Mouse (Mus musculus) gonadal fat pad, adult 2 months (tissue): Measurements from ENCODE around the gene Prpf4b. TPM values are rescaled to one million over a fixed set of nuclear protein-coding genes. Genes with fewer than 3 reads are reported as not detected.
"Not testable (repeated sequence)": the region's sequence is repeated elsewhere in the genome, so short reads cannot be mapped to it uniquely, and the experiment has no call there.

ENCODE experiments used
- DNase-seq: peaks from one replicate; pipeline ENCODE4 v3.0.0-alpha.2; 2012; ENCODE audit warnings: low read depth
- polyA plus RNA-seq: library from polyadenylated mRNA; depleted of rRNA; stranded (reverse); fragments of >200 nt; gene quantifications from 2 replicates; pipeline ENCODE4 v1.2.3, GENCODE M21; 2012; rRNA removed

The Prpf4b gene
- polyA plus RNA-seq = 12.9 and 16.8 TPM in 2 replicates

- DNase-seq = peak; percentile 56
Observed at GRCm38 (mm10) chr13:34875166-34875710, at the start of gene Prpf4b. Gene Prpf4b, plus strand, starts transcription at chr13:34875302.

GRCm38 (mm10) chr13:34826760-34827690 is 48.1 kb upstream of the Prpf4b start:
- no peak for DNase-seq

GRCm38 (mm10) chr13:34827988-34828882 is 46.9 kb upstream of the Prpf4b start:
- DNase-seq = no peak

DNA sequence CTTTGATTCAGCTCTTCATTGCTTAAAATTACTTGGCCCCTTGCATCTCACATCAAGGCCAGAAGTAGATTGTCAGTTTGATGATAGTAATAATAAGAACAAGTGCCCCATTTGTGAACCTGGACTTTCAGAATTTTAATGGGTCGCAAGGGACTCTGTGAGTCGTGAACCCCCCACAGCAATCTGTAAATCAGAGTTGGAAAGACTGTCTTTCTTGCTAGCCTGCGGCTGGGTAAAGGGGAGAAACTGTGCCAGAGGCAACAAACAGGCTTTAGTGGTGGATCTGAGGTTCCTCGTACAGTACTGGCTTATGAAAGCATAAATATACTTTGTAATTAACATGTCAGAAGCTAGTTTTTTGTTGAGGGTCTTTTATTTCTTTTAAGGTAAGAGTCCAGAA is 32.3 kb upstream of the Prpf4b start:
- no peak for DNase-seq

- DNase-seq = no peak
Observed at GRCm38 (mm10) chr13:34850759-34851158, 24.3 kb upstream of the Prpf4b start.

GRCm38 (mm10) chr13:34851191-34851784 is 23.8 kb upstream of the Prpf4b start:
- DNase-seq = no peak

DNA sequence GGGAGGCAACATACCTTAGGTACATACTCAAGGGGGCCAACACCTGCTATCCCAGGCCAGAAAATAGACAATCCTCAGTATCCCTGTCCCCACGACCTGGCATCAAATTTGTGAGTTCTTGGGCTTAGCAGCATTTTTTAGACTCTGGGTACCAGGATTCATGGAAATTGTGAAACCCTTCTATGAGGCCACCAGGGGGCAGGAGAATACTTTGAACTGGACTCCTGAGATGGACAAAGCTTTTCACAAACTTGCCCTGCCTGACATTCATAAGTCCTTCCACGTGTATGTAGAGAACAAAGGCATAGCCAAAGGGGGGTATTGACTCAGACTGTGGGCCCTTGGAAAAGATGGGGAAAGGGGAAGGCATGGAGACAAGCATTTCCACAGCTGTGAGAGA is 17.6 kb upstream of the Prpf4b start:
- DNase-seq = no peak

GRCm38 (mm10) chr13:34859406-34859805 is 15.7 kb upstream of the Prpf4b start:
- no peak for DNase-seq

GRCm38 (mm10) chr13:34861166-34861565 is 13.9 kb upstream of the Prpf4b start:
- DNase-seq = not testable (repeated sequence)

GRCm38 (mm10) chr13:34864420-34865169 is 10.5 kb upstream of the Prpf4b start:
- DNase-seq = no peak

DNA sequence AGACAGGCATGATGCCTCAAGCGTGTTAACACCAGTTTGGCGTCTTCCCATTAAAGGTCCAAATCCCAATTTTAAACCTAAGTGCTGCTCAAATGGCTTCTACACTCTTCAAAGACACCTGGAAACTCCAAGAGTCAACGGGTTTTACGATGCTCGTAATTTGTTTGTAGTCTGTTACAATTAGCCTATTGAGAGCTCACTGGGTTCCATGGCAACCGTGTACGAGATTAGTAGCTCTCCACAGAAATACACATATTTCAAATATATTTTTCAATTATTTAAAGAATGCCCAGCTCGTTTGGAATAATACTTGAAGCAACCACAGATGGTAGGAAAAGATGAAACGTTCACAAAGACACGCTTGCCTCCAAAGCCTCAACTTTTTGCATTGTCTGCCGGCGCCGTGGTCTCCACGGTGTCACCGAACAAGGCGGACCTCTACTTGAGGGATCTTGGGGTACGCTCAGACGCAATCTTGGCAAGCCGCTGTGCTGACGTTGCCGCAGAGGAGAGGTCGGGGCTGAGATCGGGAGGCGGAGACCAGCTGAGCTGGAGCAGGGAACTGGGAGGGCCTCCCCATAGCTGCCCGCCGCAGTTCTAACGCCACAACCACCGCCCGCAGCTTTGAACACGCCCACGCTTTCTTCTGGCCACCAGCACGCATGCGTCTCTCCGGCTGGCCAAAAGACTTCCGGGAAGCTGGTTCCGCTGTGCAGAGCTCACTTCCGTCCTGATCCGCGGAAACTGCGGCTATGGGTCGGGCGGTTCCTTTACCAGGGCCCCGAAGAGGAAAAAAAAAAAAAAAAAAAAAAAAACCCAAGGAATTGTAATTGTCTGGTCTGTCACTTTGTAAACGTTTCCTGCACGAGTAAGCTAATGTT is 1.1 kb upstream of the Prpf4b start:
- DNase-seq = peak; percentile 54

GRCm38 (mm10) chr13:34874736-34875135 is 366 bp upstream of the Prpf4b start:
- DNase-seq = not testable (repeated sequence)

- no peak for DNase-seq
Observed at GRCm38 (mm10) chr13:34875741-34876445, 791 bp downstream of the Prpf4b start.

DNA sequence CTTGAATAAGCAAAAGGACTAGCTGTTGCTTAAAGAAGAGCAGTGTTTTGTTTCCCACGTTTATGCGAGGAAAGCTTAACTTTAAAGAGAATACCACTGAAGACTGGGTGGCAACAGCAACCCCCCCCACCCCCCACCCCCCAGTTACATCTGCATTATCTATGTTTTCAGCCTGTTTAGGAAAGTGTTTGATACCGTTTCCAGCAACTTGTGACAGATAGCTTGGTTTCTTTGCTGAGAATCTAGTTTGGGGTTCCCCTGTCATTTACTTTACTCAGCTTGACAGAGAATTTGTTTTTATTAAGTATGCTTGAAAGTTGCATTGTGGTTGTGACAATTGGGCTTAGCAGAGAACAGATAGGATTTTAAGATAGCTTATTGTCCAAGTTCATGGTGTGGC is 1.4 kb downstream of the Prpf4b start:
- no peak for DNase-seq

DNA sequence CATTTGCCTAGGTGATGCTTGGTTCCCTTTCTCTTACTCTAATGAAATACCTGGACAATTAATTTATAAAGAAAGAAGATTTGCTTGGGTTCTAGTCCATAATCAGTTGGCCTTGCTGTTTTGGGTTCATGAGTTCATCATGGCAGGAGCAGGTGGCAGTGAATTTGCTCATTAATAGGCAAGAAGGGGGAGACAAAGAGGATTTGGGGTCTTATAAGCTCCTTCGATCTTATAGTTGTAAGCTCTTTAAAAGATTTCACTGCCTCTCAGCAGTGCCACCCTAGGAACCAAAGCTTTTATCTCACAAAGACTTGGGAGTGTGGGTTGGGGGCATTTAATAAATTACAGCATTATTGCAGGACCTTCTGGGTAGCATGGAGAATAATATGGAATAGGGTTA is 17.8 kb downstream of the Prpf4b start:
- DNase-seq = no peak

DNA sequence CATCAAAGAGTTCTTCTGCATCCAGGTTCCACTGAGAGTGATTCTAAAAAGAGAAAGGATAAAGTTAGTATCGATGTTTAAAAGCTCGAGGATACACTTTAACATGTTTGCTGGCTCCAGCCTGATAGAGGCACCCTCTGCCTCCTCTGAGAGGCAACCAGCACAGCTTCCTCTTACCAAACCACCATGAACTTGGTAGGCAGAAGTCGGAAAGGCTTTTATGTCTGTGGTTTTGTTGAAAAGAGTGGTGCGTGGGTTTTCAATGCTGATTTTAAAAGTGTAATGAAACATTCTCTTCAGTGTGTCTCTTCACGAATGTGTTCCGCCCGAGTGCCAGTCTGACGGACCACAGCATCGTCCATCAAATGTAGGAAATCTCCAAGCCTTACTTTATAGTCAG is 39.5 kb downstream of the Prpf4b start:
- DNase-seq = no peak

DNA sequence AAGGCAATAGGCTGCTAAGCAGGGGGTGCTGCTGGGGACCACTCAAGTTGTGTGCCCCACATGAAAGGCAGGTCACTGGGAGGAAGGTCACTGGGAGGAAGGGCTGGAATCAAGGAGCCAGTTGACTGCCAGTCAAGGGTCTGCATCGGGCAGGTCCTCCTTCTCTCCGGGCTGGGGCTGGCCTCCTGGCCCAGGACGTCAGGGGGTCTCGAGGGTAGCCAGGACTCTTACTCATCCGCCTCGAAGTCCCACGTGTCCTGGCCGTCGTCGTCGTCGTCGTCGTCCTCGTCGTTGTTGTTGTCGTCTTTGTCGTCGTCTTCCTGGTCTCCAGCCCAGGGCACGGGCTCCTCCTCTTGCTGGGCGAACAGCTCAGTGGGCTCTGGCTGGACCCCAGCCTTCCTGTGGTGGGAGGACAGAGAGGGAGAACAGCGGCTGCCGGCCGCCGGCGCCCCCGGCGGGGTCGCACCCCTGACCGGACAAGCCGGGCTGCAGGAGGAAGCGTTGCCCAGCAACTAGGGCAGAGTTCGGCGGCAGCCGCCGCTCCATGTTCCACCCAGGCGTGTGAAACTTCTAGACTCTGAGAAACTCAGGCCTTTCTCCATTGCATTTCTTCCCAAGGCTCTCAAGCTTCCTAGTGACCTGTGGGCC is 41.5 kb downstream of the Prpf4b start:
- no peak for DNase-seq

DNA sequence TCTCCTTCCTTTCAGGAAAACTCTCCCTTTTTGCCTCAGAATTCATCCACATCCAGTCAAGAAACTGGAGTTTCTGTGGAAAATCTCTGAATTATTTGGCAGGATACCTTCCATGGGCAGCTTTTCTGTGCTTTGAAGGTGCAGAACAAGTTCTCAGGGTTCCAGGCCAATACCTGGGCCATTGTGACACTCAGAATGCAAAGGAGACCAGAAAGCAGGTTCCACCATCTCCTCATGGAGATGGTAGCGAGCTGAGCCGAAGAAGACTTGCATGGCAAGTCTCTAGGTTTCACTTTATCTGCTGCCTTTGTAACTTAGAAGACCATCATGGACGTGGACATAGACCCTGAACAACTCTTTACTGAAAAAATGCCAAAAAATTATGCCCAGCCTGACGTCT is 49.1 kb downstream of the Prpf4b start, which contains the start of the genes Fam217a and 4933417A18Rik:
TSS of gene Fam217a (minus strand) at position 101 of the 400 bp plus-strand sequence.
TSS of gene 4933417A18Rik (plus strand) at position 200 of the 400 bp plus-strand sequence.
- DNase-seq = no peak
